Mouse (Mus musculus): Measurements from ENCODE around the gene Ccdc24.

- TF ChIP-seq ZC3H11A (IDR thresholded peaks at IDR 0.05; ENCODE audit: low read depth, low read length), result no peak
- no peak for TF ChIP-seq JUND (IDR thresholded peaks at IDR 0.05; ENCODE audit: low read depth, low read length)
- no peak for TF ChIP-seq NELFE (IDR thresholded peaks at IDR 0.05; ENCODE audit: low read depth, low read length)
- no peak for TF ChIP-seq MXI1 (IDR thresholded peaks at IDR 0.05; ENCODE audit: low read depth, low read length)
These were observed 41.1 kb upstream of the Ccdc24 start for GRCm38 (mm10) chr4:117913421-117913820.

All from MEL (cell line).